Mouse (Mus musculus): Measurements from ENCODE around the gene Hyal1.
A peak's percentile ranks its signal among the peaks of the same experiment; 100 is the strongest.

Gene Hyal1

DNA sequence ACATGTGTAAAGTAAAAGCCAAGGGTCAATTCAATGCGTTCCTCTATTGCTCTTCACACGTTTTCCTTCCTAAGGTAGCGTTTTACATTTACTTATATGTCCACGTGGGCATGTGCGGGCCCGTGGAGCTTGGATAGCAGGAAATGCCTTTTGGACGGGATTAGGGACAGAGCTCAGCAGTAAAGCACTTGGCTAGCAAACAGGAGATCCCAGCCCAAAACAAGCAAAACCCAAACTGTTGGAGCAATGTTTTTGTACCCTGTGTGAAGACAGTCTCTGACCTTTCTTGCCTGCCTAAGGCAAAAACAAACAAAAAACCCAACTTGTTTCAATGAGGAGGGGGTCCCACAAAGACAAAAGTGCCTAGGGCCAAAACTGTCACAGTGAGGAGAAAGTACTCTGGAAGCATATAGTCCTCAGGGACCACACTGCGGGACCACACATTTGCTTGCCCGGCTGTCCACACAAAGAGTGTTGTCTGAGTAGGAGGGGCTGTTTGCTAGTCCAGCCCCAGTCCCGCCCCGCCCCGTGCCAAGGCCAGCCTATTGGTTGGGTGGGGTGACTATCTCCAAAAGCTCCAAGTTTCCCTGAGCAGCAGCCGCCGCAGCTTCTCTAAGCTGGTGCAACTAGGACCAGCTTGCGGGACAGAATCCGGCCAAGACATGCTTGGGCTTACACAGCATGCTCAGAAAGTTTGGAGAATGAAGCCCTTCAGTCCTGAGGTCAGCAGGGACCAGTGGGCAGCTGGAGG is at the start of gene Hyal1:
Gene Hyal1, plus strand, starts transcription at position 571 of the 751 bp plus-strand sequence.
- no peak for DNase-seq (ENCODE audit: low read depth, low spot score)
- no peaks in the 10 kb centered on the region for H3K27me3 ChIP-seq (ENCODE audit: control insufficient read depth, insufficient read depth, low read length, poor library complexity, severe bottlenecking)
- H3K36me3 ChIP-seq (ENCODE audit: control insufficient read depth, insufficient read depth, low read length, poor library complexity, severe bottlenecking): no peaks in the 10 kb centered on the region

DNA sequence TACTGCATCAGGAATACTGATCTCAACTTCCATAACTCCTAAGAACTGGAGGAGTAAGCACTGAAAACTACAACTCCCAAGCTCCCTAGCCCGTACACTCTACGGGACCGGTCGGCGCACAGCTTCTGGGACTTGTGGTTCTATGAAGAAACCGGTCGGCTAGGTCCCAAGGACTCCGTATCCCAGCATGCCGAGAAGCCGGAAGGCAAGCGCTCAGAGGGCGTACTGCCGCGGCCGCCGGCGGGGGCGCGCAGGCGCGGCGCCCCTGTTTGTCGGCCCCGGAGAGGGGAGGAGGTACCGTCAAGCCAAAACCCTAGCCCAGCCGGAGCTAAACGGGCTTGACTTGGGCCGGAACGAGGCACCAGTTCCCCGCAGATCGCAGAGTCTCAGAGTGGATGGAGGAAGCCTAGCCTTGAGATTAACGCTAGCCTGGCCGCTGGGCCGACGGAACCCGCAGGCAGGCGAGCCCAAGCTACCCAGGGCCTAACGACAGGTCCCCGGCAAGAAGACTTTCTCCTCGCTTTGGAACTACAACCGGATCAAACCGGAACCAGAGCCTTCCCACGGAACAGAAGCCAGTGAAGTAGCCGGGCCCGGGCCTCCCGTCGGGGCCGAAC is 42.8 kb upstream of the Hyal1 start, which contains the start of gene Tmem115:
Gene Tmem115, plus strand, starts transcription at position 155 of the 617 bp plus-strand sequence.
- DNase-seq (ENCODE audit: low read depth, low spot score): peak; percentile 94
- H3K36me3 ChIP-seq (ENCODE audit: control insufficient read depth, insufficient read depth, low read length, poor library complexity, severe bottlenecking): peaks cover 6% of the 10 kb centered on the region
- 0 out of 2 replicates have a peak, but pooled peaks cover 3% of the 10 kb centered on the region for H3K27me3 ChIP-seq (ENCODE audit: control insufficient read depth, insufficient read depth, low read length, poor library complexity, severe bottlenecking)

DNA sequence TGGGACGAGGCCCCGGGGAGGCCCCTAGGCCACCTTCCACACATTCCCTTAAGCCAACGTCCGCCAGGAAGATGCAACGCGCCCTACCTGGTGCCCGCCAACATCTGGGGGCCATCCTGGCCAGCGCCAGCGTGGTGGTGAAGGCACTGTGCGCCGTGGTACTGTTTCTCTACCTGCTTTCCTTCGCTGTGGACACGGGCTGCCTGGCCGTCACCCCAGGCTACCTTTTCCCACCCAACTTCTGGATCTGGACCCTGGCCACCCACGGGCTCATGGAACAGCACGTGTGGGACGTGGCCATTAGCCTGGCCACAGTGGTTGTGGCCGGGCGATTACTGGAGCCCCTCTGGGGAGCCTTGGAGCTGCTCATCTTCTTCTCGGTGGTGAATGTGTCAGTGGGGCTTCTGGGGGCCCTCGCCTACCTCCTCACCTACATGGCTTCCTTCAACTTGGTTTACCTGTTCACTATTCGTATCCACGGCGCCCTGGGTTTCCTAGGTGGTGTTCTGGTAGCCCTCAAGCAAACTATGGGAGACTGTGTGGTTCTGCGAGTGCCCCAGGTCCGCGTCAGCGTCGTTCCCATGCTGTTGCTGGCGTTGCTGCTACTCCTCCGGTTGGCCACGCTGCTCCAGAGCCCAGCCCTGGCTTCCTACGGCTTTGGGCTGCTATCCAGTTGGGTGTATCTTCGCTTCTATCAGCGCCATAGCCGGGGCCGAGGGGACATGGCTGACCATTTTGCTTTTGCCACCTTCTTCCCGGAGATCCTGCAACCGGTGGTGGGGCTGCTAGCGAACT is 42.1 kb upstream of the Hyal1 start:
- no peak for DNase-seq (ENCODE audit: low read depth, low spot score)
- peaks cover 6% of the 10 kb centered on the region for H3K36me3 ChIP-seq (ENCODE audit: control insufficient read depth, insufficient read depth, low read length, poor library complexity, severe bottlenecking)
- 0 out of 2 replicates have a peak, but pooled peaks cover 3% of the 10 kb centered on the region for H3K27me3 ChIP-seq (ENCODE audit: control insufficient read depth, insufficient read depth, low read length, poor library complexity, severe bottlenecking)

DNA sequence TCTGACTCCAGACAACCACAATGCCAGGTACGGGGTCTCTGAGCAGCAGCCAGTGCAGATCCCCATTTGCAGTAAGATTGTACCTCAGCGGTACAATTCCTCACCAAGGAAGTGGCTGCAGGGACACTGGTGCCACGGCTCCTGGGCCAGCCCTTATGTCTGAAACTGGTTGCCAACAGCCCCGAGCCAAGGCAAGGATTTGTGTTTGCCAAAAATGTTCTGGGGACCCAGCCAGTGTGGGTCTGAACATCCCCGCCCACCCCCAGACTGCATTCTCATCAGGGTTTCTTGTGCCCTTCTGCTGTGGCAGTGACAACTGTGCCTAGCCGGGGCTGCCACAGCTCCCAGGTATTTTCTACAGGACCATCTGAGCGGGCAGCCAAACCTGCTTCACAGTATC is 38.5 kb upstream of the Hyal1 start:
- DNase-seq (ENCODE audit: low read depth, low spot score): no peak
- H3K36me3 ChIP-seq (ENCODE audit: control insufficient read depth, insufficient read depth, low read length, poor library complexity, severe bottlenecking): peaks cover 6% of the 10 kb centered on the region
- H3K27me3 ChIP-seq (ENCODE audit: control insufficient read depth, insufficient read depth, low read length, poor library complexity, severe bottlenecking): no peaks in the 10 kb centered on the region

DNA sequence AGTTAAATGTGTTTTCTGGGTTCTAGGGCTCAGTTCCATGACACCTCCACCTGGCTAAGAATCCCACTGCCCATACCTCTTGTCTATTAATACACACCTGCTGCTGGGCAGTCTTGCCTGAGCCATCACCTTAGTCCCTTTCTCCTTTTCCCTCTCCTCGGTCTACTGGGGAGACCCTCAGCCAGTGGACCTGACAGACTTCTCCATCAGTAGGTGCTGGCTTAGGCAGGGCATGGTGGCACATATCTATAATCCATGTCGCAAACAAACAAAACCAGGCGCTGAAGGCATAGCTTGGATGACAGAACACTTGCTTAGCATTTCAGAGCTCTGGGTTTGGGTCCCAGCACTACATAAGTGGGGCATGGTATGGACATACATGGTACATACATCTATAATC is 38.0 kb upstream of the Hyal1 start:
- H3K36me3 ChIP-seq (ENCODE audit: control insufficient read depth, insufficient read depth, low read length, poor library complexity, severe bottlenecking): peaks cover 8% of the 10 kb centered on the region
- H3K27me3 ChIP-seq (ENCODE audit: control insufficient read depth, insufficient read depth, low read length, poor library complexity, severe bottlenecking): no peaks in the 10 kb centered on the region
- no peak for DNase-seq (ENCODE audit: low read depth, low spot score)

DNA sequence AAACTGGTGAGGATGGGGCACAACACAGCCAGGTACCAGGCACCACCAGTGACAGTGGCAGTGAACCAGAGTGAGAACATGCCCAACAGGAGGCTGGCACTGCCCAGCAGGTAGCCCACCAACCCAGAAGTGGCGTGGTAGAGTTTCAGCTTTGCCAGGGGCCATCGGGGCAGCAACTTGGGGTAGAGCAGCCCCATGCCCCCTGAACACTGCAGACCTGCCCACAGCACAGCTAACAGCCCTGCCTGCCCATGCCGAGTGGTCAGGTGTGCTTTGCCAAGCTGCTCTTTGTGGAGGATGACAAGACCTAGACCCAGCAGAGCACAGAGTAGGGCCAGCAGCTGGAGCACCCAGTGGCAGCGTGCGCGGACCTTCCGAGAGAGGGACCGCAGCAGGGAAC is 36.8 kb upstream of the Hyal1 start:
- Histone ChIP-seq H3K36me3 (ENCODE audit: control insufficient read depth, insufficient read depth, low read length, poor library complexity, severe bottlenecking) (peaks cover 10% of the 10 kb centered on the region), H3K27me3 (ENCODE audit: control insufficient read depth, insufficient read depth, low read length, poor library complexity, severe bottlenecking) (no peaks in the 10 kb centered on the region)
- no peak for DNase-seq (ENCODE audit: low read depth, low spot score)

DNA sequence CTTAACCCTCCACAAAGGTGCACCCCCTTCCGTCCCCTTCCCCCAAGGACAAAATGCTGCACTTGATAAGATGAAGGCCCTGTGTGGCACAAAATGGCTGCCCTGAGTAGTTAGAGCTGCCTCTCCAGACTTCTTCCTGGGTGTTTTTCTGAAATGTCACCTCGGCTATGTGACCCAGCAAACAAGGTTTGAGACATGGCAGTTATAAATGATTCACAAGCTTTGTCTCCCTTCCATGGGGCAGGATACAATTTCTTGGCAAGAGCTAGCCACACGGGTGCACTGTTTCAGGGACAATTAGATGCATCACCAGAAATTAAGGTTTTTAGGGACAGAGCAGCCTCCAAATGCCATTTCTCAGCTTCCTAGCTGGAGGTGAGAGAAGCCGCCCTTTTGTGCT is 36.3 kb upstream of the Hyal1 start:
- H3K36me3 ChIP-seq (ENCODE audit: control insufficient read depth, insufficient read depth, low read length, poor library complexity, severe bottlenecking): peaks cover 10% of the 10 kb centered on the region
- H3K27me3 ChIP-seq (ENCODE audit: control insufficient read depth, insufficient read depth, low read length, poor library complexity, severe bottlenecking): no peaks in the 10 kb centered on the region
- no peak for DNase-seq (ENCODE audit: low read depth, low spot score)

DNA sequence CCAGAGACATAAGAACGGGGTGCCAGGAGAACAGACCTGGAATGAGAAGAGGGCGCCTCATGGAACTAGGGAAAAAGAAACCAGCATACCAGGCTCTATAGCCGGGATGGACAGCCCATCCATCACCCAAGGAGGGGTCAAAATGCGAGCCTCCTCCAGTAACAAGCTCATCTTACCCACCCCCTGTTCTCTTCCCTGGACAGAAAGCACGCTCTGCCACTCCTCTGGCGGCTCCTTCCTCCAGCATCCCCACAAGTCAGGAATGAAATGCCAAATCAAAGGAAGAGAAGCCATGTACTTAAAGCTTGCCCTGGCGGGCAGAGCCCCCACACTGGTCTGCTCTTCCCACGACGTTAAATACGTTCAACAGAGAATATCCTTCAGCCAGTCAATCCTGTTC is 35.7 kb upstream of the Hyal1 start:
- H3K36me3 ChIP-seq (ENCODE audit: control insufficient read depth, insufficient read depth, low read length, poor library complexity, severe bottlenecking): peaks cover 10% of the 10 kb centered on the region
- no peaks in the 10 kb centered on the region for H3K27me3 ChIP-seq (ENCODE audit: control insufficient read depth, insufficient read depth, low read length, poor library complexity, severe bottlenecking)
- no peak for DNase-seq (ENCODE audit: low read depth, low spot score)

DNA sequence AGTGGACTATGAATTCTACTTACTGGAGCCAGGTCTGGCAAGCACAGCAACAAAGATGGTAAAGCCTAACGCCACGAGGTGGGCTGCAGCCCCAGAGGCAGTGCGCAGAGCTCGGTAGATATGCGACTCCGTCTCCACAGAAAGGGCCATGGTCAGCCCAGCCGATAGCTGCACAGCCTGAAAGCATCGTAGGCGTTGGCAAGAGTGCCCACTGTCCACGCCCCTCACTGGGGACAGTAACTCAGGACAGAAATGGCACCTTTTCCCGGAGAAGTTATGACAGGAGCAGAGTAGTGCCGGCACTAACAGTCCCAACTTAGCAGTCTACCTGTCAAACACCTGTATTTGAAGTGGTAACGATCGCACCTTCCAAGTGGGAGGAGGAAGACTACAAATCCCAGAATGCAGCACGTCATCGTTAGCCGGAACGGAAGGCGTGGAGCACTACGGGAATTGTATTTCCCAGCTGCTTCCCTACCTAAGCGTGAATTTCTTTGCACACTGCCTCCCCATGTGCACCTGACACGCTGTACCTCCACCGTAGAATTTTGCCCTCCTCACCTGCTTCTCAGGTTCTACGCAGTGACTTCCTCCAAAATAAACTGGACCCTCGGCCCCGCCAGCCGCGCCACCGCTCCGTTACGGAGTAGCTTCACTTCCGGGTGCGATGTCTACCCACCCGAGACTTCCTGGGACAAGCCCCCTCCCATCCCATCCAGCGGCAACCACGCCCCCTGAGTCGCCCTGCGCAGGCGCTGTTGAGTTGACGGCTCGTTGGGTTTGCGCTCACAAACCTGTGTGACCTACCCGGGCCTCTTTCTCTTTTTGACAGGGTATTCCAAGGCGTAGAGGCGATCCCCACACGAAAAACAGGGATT is 35.0 kb upstream of the Hyal1 start, which contains the start of the genes Cyb561d2 and Nprl2:
Gene Cyb561d2, minus strand, starts transcription at position 720 of the 878 bp plus-strand sequence.
Gene Nprl2, plus strand, starts transcription at position 753 of the 878 bp plus-strand sequence.
- H3K36me3 ChIP-seq (ENCODE audit: control insufficient read depth, insufficient read depth, low read length, poor library complexity, severe bottlenecking): peaks cover 10% of the 10 kb centered on the region
- peak; percentile 94 for DNase-seq (ENCODE audit: low read depth, low spot score)
- H3K27me3 ChIP-seq (ENCODE audit: control insufficient read depth, insufficient read depth, low read length, poor library complexity, severe bottlenecking): no peaks in the 10 kb centered on the region

DNA sequence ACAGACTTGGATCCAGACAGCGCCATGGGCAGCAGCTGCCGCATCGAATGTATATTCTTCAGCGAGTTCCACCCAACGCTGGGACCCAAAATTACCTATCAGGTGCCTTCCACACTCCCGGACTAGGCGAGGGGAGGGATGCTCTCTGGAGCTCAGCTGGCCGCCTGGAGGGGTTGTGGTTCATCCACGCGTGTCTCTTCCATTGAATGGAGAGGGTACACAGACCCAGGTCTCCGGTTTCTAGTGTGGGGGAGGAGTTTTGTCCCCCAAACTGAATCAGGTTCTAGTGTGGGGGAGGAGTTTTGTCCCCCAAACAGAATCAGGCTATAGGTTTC is 34.4 kb upstream of the Hyal1 start:
- DNase-seq (ENCODE audit: low read depth, low spot score): no peak
- no peaks in the 10 kb centered on the region for H3K27me3 ChIP-seq (ENCODE audit: control insufficient read depth, insufficient read depth, low read length, poor library complexity, severe bottlenecking)

DNA sequence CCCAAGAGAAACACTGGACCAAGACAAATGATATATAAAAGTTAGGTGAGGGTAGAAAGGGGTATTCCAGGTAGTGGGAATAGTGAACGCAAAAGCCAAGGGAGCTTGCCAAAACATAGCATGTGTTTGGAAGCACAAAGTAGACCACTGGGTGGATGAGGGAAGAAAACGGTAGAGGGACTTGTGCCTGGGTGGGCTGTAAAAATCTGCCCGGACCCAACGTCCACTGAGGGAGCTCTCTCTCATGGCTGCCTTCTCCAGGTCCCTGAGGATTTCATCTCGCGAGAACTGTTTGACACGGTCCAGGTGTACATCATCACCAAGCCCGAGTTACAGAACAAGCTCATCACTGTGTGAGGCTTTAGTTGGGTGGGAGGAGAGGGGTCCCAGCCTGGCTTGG is 34.0 kb upstream of the Hyal1 start:
- DNase-seq (ENCODE audit: low read depth, low spot score): no peak
- peaks cover 10% of the 10 kb centered on the region for H3K36me3 ChIP-seq (ENCODE audit: control insufficient read depth, insufficient read depth, low read length, poor library complexity, severe bottlenecking)
- no peaks in the 10 kb centered on the region for H3K27me3 ChIP-seq (ENCODE audit: control insufficient read depth, insufficient read depth, low read length, poor library complexity, severe bottlenecking)

More for the DNA sequence above, 34.4 kb upstream of the Hyal1 start:
- H3K36me3 ChIP-seq (ENCODE audit: control insufficient read depth, insufficient read depth, low read length, poor library complexity, severe bottlenecking): peaks cover 10% of the 10 kb centered on the region

DNA sequence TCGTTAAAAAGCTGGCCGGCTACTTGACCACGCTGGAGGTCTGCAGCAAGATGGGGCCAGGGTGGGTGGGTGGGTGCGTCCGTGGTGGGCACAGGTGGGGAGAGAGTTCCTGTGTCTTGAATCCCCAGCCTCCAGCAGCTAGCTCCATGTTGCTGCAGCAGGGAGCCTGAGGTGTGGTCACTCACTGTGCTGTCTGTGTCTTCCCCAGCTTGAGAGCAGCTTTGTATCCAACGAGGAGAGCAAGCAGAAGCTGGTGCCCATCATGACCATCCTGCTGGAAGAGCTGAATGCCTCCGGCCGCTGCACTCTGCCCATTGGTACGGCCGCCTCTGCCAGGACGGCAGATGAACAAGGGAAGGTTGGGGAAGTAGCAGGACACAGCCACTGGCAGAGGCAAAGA is 33.4 kb upstream of the Hyal1 start:
- DNase-seq (ENCODE audit: low read depth, low spot score): no peak
- no peaks in the 10 kb centered on the region for H3K27me3 ChIP-seq (ENCODE audit: control insufficient read depth, insufficient read depth, low read length, poor library complexity, severe bottlenecking)
- peaks cover 7% of the 10 kb centered on the region for H3K36me3 ChIP-seq (ENCODE audit: control insufficient read depth, insufficient read depth, low read length, poor library complexity, severe bottlenecking)

DNA sequence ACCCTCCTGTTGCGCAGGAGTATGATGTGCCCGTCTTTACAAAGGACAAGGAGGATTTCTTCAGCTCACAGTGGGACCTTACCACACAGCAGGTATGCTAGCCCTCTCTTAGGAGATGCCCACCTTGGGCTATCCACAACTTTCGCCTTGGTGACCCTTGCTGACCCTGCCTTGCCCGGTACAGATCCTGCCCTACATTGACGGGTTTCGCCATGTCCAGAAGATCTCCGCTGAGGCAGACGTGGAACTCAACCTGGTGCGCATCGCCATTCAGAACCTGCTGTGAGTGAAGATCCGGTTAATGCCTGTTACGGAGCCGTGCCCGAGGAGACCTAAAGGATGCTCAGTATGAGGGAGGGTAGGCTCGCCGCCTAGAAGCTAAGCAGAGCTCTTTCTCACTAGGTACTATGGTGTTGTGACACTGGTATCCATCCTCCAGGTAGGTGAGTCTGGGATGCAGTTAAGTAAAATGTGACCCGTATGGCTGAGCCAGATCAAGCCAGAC is 32.5 kb upstream of the Hyal1 start:
- DNase-seq (ENCODE audit: low read depth, low spot score): no peak
- no peaks in the 10 kb centered on the region for H3K27me3 ChIP-seq (ENCODE audit: control insufficient read depth, insufficient read depth, low read length, poor library complexity, severe bottlenecking)
- peaks cover 4% of the 10 kb centered on the region; the same call in 1 of the 2 replicates for H3K36me3 ChIP-seq (ENCODE audit: control insufficient read depth, insufficient read depth, low read length, poor library complexity, severe bottlenecking)

DNA sequence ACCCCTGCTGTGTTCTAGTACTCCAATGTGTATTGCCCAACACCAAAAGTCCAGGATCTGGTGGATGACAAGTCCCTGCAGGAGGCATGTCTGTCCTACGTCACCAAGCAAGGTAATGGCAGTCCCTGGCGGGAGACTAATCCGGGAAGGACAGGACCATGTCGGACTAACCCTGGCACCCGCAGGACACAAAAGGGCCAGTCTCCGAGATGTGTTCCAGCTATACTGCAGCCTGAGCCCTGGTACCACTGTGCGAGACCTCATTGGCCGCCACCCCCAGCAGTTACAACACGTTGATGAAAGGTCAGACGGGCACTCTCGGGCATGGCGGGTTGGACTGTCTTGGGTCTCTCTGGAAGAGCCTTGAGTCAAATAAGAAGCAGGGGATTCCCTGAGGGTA is 32.0 kb upstream of the Hyal1 start:
- DNase-seq (ENCODE audit: low read depth, low spot score): no peak
- Histone ChIP-seq H3K27me3 (ENCODE audit: control insufficient read depth, insufficient read depth, low read length, poor library complexity, severe bottlenecking) (no peaks in the 10 kb centered on the region), H3K36me3 (ENCODE audit: control insufficient read depth, insufficient read depth, low read length, poor library complexity, severe bottlenecking) (peaks cover 4% of the 10 kb centered on the region; the same call in 1 of the 2 replicates)

All from splenic B cell, adult 2 months (primary cell).